Mouse (Mus musculus) CD8-positive naive resting alpha-beta T cell, adult 2 months (primary cell): Measurements from ENCODE around the gene D330020A13Rik.
"Not testable (repeated sequence)": the region's sequence is repeated elsewhere in the genome, so short reads cannot be mapped to it uniquely, and the experiment has no call there.

Experiments used
- DNase-seq, 2 experiments: peaks; one replicate each; pipeline ENCODE4 v3.0.0; 2022; ENCODE audit warnings: low read depth in 2 of 2, low spot score in 2 of 2

The D330020A13Rik gene

GRCm38 (mm10) chr6:120294785-120295133, 595 bp downstream of the D330020A13Rik start:
- peak; percentile 9 to 39 for DNase-seq

GRCm38 (mm10) chr6:120296589-120296988, 2.4 kb downstream of the D330020A13Rik start:
- DNase-seq = not testable (repeated sequence)

- peak in 1 of 2 experiments; percentile 10 for DNase-seq
These were observed 7.0 kb downstream of the D330020A13Rik start for GRCm38 (mm10) chr6:120301137-120301536.

DNA sequence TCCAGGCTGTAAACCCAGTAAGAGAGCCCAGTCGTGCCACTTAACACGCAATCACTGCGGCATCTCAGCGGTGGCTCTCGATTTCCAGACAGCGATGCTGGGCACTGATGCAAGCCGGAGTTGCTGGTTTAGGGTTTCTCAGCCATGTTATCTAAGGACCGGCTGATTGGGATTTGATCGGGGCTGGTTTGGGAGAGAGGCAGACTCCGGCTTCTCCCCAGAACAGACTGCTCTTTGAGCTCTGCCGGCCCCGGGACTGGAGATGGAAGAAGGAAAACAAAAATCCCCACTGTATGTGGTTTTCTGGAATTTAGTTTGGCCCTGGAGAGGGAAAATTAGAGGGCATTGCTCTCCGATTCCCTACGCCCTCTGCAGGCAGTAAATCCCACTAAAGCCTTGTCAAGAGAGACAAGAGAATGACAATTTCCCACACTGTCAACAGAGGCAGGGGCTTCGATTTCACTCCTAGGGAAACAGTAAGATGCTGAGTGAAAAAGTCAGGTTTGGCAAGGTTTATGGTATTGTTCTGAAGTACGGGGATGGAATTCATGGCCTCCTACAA, 8.7 kb downstream of the D330020A13Rik start:
- no peak for DNase-seq

- DNase-seq = no peak
These were observed 12.9 kb downstream of the D330020A13Rik start for GRCm38 (mm10) chr6:120306859-120307594.

DNA sequence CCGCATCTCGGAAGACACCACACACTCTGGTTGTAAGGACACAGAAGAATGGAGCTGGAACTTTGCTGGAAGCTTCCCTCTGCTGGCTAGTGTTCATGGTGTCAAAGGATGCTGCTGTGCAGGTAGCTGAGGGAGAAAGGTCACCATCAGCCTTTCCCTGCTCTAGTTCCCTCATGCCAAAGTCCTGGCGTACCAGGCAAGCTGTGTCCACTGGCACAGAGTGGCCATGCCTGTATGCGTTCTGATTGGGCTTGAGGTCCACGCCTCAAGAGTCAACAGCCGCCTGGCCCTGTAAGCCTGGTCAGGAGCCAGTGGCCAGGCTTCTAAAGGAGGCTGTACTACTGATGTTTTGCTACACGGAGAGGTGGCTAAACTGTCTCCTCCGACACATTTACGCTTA, 15.2 kb downstream of the D330020A13Rik start:
- no peak for DNase-seq

DNA sequence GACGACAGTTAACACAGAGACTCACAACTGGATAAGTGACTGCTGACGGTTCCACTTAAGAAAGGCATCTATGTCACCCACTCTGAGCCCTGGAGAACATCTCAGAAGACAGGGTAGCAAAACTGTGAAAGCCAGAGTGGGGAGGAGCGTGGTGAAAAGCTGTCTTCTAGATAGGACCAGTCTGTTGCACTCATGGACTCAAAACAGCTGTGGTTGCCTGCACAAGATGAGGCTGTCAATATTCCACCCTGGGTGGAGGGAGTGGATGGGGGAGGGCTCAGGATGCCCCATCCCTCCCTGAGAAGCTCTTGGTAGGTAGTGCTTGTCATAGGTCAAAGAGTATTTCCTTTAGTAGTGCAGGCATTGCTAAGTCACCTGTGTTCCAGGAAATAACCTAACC, 15.6 kb downstream of the D330020A13Rik start:
- no peak for DNase-seq

- no peak for DNase-seq
These were observed 18.3 kb downstream of the D330020A13Rik start for GRCm38 (mm10) chr6:120312443-120312842.

GRCm38 (mm10) chr6:120318303-120318940, 24.3 kb downstream of the D330020A13Rik start:
- DNase-seq = no peak

GRCm38 (mm10) chr6:120319129-120319528, 25.0 kb downstream of the D330020A13Rik start:
- no peak for DNase-seq

- no peak for DNase-seq
These were observed 26.2 kb downstream of the D330020A13Rik start for GRCm38 (mm10) chr6:120320369-120320768.

- DNase-seq = peak; percentile 43 to 60
These were observed 30.2 kb downstream of the D330020A13Rik start for GRCm38 (mm10) chr6:120324295-120324927.

DNA sequence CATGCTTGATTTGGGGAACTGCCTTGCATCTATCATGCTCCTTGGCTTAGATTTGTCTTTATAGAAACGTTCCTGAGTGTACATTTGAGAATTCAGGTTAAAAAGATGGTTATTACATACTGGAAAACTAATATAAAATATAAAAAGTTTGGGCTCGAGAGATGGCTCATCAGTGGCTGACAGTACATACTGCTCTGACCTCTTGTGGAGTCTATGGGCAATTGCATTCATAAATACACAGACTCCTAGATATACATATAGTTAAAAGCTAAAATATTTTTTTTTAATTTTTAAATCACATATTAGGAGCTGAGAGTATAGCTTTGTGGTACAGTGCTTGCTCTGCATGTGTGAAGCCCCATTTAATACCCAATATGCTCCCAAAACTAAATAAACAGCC, 38.2 kb downstream of the D330020A13Rik start:
- DNase-seq = no peak

DNA sequence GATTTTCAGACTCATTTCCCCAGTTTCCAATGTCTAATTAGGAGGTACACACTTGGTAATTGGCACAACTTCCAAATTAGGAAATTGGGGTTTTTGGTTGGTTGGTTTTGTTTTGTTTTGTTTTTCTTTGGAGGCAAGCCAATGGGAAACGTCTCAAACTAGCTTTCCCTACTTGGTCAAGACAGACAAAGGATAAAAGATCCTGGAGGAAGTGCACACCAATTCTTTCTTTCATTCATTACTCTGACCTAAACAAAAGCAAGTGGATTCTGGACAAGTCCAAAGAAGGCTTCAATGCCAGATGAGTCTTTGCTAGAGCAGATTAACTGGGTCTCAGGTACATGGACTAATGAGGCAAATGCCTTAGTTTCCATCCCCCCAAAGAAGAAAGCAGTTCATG, 49.8 kb downstream of the D330020A13Rik start:
- no peak for DNase-seq
